Mouse (Mus musculus): ENCODE results near the gene Mafk. TPM values are rescaled to one million over a fixed set of nuclear protein-coding genes. Genes with fewer than 3 reads are reported as not detected.
A peak's percentile ranks its signal among the peaks of the same experiment; 100 is the strongest.

The Mafk gene
- total RNA-seq, 2 experiments from 2014 or later: 8.8 to 9.6 TPM

DNA sequence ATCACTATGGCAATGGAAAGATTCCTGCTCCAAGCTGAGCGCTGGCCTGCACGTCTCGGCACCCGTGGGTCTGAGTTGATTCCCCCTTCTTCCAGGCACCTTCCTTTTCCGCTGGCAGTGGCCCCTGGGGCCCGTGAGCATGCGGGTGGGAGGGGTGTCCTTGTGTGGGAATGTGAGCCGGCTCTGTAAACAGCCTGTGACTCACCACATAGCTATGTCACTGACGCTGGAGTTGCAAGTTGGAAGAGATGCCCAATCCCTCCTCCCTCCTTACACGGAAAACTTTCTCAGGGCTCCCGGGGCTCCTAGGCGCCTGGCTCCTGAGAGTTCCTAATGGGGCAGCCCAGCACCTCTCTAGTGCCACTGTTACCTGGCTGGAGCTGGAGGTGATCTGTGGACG is 5.6 kb downstream of the Mafk start:
- peak; percentile 78 for DNase-seq

DNA sequence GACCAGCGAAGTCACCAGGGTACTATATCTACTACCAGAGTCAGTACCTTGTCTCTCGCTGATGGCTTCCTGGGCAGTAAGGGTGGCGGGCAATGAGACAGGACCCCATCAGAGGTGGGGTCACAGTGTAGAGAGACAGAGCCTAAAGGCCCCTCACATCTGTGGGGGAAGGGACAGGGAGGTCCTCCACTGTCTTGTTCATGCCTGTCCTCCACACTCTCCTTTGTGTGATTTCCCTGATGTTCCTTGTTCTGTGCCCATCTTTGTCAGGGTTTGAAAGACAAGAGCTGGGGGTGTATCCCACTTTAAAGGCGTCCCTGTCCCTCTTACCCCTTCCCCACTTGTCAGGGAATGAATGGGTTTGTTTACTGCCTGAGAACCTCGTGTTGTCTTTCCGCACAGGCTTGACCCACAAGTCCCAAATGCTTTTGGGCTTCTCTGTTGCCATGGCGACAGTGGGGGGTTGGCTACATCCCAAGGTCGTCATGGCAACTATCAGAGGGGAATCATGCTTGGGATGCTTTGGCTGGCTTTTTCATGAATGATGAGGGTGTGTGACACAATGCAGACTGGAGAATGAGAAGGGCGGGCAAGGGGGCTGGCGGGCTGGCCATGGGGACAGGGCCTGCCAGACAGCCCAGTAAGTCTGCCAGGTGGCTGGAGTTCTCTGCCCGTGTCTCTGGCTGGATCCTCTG is 6.3 kb downstream of the Mafk start:
- DNase-seq: peak; percentile 83

- no peak for DNase-seq
Measured at GRCm38 (mm10) chr5:139798168-139798900, 7.0 kb downstream of the Mafk start.

GRCm38 (mm10) chr5:139799041-139799440 is 7.7 kb downstream of the Mafk start:
- DNase-seq: no peak

DNA sequence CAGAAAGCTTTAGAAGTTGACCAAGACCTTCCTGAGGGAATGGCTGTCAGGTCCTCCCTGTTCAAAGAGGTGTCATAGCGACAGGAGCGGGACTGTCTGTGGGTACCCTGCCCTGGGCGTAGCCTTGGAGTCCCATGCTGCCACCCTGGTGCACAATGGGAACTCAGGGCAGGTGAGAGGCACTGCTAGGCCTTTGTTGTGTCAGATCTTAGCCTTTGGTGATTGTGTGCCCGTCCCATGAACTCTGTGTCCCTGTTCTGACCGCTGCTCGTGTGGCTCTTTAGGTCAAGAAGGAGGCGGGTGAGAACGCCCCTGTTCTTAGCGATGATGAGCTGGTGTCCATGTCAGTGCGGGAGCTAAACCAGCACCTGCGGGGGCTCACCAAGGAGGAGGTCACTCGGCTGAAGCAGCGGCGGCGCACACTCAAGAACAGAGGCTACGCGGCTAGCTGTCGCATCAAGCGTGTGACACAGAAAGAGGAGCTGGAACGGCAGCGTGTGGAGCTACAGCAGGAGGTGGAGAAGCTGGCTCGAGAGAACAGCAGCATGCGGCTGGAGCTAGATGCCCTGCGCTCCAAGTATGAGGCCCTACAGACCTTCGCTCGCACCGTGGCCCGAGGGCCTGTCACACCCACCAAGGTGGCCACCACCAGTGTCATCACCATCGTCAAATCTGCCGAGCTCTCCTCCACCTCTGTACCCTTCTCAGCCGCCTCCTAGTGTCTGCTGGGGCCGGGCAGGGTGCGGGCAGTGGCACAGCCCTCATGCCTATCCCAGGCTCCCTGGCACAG is 8.7 kb downstream of the Mafk start:
- no peak for DNase-seq

DNA sequence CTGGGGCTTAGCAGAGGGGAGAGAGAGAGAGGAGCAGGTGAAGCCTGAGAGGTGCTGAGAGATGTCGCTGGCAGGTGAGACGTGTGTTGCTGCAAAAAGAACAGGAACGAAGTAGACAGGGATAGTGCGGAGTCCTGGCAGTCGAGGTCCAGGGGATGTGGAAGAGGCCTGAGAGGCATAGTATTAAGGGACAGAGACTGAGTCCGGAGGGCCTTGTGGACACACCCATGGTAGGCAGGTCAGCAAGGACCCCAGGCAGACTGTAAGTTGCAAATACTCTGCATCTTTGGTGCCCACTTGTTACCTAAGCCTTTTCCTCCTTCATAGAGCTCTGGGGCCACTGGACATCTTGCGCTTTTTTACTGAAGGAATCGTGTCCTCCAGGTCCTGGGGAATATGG is 9.9 kb downstream of the Mafk start:
- DNase-seq: no peak

DNA sequence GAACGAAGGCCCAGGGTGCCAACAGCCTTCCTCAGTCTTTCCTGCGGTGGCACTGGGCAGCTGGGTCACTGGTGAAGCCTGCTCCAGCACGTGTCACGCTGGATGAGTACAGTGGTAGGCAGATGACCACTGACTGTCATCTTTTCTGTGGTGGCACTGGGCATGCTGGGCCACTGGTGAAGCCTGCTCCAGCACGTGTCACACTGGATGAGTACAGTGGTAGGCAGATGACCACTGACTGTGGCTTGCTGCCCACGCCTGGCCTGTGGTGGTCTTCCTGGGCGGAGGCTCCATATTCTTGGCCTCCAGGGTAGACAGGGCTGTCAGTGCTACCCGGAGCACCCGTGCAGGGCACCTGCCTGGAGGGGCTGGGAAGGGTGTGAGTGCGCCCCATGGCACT is 10.6 kb downstream of the Mafk start:
- DNase-seq: no peak

- no peak for DNase-seq
Measured at GRCm38 (mm10) chr5:139803165-139803564, 11.9 kb downstream of the Mafk start.

GRCm38 (mm10) chr5:139803601-139804102 is 12.3 kb downstream of the Mafk start:
- no peak for DNase-seq

DNA sequence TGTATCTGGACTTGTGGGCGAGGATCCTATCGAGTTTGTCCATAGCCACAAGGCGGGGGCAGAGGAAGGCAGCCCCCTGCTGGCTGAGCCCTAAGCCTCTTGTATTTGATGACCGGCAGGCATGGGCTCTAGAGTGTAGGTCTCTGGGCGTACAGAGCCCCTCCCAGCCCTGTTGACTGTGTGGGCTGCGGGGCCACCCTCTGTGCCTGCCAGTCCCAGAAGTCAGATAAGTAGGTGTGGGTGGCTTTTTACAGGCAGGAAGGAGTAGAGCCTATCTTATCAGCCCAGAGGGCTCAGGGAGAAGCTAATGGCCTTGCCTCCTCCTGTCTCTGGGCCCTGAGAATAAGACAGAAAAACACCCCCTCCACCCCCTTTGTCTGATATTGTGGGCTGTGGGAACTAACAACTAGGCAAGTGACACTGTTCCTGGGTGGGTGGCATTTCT is 12.8 kb downstream of the Mafk start:
- no peak for DNase-seq

- no peak for DNase-seq
Measured at GRCm38 (mm10) chr5:139804573-139805111, 13.3 kb downstream of the Mafk start.

GRCm38 (mm10) chr5:139805924-139806323 is 14.6 kb downstream of the Mafk start:
- no peak for DNase-seq

- no peak for DNase-seq
Measured at GRCm38 (mm10) chr5:139809397-139809796, 18.1 kb downstream of the Mafk start.

- no peak for DNase-seq
Measured at GRCm38 (mm10) chr5:139811677-139812397, 20.5 kb downstream of the Mafk start.

DNA sequence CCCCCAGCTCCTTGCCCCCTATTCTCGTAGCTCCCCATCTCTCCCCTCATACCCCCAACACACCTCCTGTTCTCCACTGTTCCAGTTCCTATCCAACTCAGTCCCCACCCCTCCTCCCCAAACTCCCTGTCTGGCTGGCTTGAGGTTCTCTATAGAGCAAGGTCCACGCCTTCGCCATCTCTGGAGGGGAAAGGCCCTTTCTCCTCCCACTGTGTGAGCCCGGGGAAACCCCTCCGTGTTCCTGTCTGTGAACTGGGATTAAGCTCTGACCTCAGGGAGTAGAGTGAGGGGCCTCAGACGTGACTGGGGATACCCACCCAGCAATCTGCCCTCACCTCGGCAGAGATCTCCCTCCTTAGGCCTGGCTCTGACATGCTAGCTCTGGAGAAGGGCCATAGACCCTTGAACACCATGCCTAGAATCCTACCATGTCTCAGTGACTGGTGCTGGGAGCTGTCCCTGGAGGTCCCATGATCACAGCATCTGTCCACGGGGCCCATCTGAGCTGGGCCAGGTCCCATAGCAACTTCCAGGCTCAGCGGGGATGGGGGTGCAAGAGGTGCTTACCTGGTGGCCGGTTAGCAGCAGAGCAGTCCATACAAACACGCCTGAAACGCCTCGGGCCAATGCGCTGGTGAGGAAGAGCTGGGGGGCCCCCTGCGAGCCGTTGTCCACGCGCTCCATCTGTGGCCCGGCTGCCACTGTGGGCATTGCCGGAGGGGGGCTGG is 21.2 kb downstream of the Mafk start:
- DNase-seq: no peak

DNA sequence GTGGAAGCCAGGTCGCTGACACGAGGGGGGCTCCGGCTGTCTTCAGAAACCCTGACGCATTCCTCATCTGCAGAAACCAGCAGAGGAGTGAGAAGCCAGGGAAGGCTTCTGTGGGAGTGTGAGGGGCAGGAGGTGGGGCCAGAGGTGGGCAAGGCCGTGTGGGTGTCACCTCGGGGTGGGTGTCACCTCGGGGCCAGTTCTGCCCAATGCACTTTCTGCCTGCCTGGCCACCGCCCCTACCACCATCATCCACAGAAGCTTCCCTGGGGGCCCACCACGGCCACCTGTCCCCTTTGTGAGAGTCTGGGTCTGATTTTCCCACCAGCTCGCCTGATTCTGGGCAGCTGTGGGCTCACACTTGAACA is 21.8 kb downstream of the Mafk start:
- DNase-seq: no peak

DNA sequence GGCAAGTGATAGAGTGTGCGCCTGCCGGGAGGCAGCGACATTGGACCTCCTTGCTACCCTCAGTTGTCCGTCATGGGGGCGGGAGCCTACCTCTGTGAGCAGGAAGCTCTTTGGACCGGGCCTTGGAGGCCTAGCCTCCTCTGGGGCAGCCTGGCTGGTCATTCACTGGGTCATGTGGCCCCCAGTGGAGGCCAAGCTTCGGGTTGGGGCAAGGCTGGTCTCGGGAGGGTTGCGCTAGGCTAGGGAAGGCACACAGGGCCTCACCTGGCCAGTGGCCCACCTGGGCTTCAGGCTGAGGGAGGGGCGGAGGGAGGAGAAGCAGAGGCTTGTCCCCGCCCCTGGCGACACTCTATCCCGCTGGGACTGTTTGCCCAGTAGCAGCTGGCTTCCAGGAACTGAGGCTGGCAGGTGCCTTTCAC is 22.7 kb downstream of the Mafk start:
- DNase-seq: no peak

GRCm38 (mm10) chr5:139815964-139816363 is 24.7 kb downstream of the Mafk start:
- DNase-seq: no peak

DNA sequence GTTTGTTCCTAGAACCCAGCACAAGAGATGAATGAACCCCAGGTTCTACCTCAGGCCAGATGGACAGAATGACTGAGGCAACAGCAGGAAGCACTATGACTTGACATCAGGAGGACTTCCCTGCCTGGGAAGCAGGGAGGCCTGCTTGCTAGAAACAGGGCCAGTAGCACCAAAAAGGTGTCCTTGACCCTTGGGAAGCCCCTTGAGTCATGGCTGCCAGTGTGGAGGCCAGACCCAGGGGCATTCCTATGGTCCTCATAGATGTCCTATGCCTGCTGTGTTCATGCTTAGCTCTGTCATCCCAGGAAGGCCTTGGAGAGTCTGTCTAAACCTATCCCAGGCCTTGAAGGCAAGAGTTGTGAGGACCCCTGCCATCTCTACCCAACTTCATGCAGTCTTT is 25.1 kb downstream of the Mafk start:
- DNase-seq: no peak

- no peak for DNase-seq
Measured at GRCm38 (mm10) chr5:139817292-139817691, 26.0 kb downstream of the Mafk start.

DNA sequence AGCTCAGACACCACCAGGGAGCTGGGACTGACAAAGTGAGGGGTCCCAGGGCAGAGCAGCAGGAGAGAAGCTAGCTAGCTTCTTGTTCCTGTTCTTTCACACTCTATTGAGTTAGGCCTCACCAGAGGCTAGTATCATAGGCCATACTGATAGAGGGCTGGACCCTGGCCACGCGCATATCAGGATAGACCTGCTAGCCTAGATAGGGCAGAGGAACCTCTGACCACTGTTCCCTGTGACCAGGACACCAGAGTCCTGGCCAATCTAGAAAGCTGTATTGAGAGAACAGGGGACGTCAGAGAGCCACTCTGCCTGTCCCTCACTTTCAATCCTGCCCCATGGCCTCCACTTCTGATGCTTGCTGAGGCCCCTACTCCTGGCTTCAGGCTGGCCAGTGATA is 26.7 kb downstream of the Mafk start:
- DNase-seq: no peak

Measured in gastrocnemius, postnatal 10 days (tissue).